Mouse (Mus musculus): ENCODE data around the gene H2al1d. TPM values are rescaled to one million over a fixed set of nuclear protein-coding genes. Genes with fewer than 3 reads are reported as not detected.
"Not testable (repeated sequence)": the region's sequence is repeated elsewhere in the genome, so short reads cannot be mapped to it uniquely, and the experiment has no call there.

H2al1d gene
- total RNA-seq (2014; fragmentation: Nextera tagmentation) (not detected in 2 replicates), total RNA-seq (2017) (not detected in 2 replicates)

DNA sequence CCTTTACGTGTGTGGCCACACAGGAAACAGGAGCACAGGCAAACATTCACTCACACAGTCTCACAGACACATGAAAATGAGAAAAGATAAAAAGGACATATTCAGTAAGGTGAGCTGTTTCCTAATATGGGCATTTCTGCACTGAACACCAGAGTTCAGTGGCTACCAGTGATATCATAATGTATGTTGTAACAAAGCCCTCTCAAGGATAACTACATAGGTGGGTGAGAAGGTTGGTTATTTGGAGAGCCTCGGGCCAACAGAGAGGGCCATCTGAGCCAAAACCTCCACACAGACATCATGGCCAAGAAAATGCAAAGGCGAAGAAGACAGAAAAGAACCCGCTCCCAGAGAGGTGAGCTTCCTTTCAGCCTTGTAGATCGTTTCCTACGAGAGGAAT, at the start of gene H2al1d:
TSS of gene H2al1d (plus strand) at position 301 of the 400 bp plus-strand sequence.
- not testable (repeated sequence) for ATAC-seq (replicated peaks; ENCODE audit: low FRiP score, low TSS enrichment, poor library complexity, severe bottlenecking)

DNA sequence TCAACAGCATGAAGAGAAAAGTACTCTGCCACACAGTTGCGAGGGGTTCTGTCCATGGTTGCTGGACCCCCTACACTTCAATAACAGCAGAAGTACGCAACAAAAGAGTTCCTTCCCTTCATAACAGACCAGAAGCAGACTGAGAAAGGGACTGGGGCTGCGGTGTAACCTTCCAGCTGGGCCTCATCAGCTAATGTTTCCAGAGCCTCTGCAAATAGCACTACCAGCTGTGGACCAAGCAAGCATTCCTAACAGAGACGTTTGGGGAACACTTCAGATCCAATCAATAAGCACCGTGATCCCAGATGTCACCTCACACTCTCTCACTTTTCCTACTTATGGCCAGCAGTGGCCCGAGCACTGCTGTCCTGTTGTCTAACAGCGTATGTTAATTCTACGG, 43.7 kb upstream of the H2al1d start:
- ATAC-seq (replicated peaks; ENCODE audit: low FRiP score, low TSS enrichment, poor library complexity, severe bottlenecking), result no peak

DNA sequence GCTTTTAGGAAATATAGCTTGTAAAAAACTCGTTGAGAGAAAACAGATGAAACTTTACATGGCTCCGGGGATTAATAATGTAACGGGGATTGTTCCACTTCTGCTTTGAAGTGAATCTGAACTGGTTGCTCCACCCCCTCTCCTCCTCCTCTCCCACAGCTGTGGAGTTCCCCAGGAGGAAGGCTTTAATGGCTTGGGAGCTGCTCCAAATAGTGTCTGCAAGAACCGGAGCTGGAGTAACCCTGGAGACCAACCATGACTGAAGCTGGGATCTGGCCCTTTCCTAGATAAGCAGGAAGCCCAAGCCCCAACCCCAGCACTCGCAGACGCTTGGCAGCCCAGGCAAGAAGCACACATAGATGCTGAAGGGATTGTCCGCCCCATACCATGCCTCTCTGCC, 40.8 kb upstream of the H2al1d start:
- ATAC-seq (replicated peaks; ENCODE audit: low FRiP score, low TSS enrichment, poor library complexity, severe bottlenecking), result no peak

DNA sequence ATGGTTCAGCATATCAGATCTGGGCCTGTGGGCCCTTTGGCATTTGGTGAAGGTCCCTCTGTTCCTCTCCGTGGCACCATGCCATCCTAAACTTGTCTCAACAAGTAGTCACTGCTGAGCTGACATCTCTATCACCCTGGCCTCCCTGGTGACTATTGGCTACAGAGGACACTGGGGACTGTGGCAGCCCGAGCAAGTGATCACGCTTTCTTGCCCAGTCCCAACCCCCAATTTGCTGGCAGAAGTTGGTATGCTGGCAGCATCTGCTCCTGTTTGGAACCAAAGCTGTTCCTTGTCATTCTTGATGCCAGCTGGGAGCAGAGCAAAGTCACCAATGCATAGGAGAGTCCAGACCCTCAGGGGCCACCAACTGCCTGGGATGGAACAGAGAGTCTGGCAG, 39.5 kb upstream of the H2al1d start:
- no peak for ATAC-seq (replicated peaks; ENCODE audit: low FRiP score, low TSS enrichment, poor library complexity, severe bottlenecking)

DNA sequence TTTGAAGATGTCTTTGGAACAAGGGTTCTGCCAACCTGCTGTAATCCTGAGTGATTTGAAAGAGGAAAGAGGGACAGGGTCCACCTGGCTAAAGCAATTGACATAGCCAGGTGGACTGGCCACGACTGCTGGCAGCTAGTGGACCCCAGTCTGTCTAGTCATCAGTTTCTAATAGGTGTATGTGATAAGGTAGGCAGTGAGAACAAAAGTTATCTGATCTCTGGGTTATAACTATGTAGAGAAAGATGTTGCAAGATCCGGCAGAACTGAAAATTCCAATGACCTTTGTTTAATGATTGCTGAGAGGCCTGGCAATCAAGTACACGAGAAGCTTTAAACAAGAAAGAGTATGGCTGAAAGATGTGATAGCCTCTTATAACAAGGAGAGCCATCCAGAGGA, 35.4 kb upstream of the H2al1d start:
- ATAC-seq (replicated peaks; ENCODE audit: low FRiP score, low TSS enrichment, poor library complexity, severe bottlenecking), result no peak

DNA sequence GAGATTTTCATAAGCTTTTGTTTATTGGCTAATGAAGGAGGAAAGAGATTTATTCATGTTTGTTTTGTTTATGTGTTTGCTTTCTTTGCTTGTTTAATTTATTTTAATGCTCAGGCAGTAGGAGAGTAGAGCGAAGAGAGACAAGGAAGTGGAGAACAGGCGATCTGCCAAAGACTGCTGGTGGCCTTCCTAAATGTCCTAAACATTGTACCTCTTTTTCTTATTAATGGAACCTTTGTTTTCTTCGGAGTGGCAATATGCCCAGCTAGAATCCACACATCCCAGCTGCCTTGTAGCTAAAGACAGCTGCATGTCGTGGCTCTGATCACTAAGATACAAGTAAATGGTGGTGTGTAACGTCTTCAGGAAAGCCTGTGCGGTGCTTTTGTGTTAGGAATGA, 31.5 kb upstream of the H2al1d start:
- ATAC-seq (replicated peaks; ENCODE audit: low FRiP score, low TSS enrichment, poor library complexity, severe bottlenecking), result no peak

DNA sequence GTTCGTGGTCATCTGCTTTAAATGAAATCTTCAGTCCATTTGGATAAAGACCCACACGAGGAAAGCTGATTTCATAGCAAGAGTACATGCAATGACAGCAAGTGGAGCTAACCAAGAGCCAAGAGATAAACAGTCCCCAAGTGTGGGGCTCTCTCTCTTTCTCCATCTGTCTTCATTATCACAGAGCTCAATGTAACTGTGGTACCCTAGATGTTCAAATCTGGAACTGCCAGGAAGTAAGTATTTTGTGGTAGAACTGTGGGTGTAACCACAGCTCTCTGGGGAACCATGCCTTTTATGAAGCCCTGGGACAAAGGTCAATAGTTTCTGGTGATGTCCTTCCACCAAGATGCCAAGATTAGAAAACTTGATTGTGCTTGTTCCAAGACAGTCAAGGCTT, 27.9 kb upstream of the H2al1d start:
- no peak for ATAC-seq (replicated peaks; ENCODE audit: low FRiP score, low TSS enrichment, poor library complexity, severe bottlenecking)

DNA sequence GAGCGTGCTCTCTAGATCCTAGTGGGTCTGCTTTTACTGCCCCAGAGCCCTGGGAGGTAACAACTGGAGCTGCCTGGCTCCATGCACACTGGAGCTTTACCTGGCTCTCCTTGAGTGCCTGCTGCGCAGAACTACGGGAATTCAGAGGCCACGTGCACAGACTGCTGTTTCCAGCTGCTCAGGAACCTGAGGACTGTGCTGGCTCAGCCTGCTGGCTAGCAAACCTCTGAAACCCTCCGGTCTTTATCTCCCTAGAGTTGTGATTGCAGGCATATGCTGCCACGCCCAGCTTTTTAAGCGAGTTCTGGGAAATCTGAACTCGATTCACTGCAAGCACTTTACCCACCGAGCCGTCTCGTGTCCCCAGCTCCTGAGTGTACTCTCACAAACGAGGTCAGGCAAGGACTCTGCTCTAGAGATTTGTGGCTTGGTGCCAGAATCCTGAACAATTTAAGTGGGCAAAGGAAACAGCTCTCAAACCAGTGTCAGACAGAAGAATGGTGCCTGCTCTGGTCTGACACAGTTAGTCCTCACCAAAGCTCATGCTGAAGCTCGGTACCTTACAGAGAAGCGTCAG, 20.2 kb upstream of the H2al1d start:
- ATAC-seq (replicated peaks; ENCODE audit: low FRiP score, low TSS enrichment, poor library complexity, severe bottlenecking), result no peak

DNA sequence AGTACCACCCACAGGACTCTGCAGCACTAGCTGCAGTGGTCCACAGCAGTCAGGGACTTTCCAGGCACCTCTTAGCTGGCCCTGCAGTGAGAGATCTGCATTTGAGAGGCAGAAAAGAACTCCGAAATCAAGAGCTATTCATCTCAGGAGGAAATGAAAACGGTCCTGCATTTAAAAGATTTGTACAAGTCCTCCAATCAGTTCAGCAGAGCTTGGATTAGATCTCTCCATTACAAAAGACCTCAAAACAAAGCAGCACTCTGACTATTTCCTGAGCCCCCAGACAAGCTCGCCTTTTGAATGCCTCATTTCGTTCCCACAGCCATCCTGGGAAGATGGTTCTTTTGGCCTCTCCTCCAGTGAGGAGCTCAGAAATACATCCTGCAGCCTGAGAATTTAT, 19.4 kb upstream of the H2al1d start:
- no peak for ATAC-seq (replicated peaks; ENCODE audit: low FRiP score, low TSS enrichment, poor library complexity, severe bottlenecking)

DNA sequence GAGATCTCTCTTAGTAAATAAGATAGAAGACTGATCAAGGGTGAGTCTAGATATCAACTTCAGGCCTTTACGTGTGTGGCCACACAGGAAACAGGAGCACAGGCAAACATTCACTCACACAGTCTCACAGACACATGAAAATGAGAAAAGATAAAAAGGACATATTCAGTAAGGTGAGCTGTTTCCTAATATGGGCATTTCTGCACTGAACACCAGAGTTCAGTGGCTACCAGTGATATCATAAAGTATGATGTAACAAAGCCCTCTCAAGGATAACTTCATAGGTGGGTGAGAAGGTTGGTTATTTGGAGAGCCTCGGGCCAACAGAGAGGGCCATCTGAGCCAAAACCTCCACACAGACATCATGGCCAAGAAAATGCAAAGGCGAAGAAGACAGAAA, 9.7 kb upstream of the H2al1d start, which contains the start of gene H2al1a:
TSS of gene H2al1a (plus strand) at position 301 of the 400 bp plus-strand sequence.
- not testable (repeated sequence) for ATAC-seq (replicated peaks; ENCODE audit: low FRiP score, low TSS enrichment, poor library complexity, severe bottlenecking)

DNA sequence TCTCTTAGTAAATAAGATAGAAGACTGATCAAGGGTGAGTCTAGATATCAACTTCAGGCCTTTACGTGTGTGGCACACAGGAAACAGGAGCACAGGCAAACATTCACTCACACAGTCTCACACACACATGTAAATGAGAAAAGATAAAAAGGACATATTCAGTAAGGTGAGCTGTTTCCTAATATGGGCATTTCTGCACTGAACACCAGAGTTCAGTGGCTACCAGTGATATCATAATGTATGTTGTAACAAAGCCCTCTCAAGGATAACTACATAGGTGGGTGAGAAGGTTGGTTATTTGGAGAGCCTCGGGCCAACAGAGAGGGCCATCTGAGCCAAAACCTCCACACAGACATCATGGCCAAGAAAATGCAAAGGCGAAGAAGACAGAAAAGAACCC, 6.5 kb upstream of the H2al1d start, which contains the start of gene H2al1b:
TSS of gene H2al1b (plus strand) at position 301 of the 400 bp plus-strand sequence.
- not testable (repeated sequence) for ATAC-seq (replicated peaks; ENCODE audit: low FRiP score, low TSS enrichment, poor library complexity, severe bottlenecking)

DNA sequence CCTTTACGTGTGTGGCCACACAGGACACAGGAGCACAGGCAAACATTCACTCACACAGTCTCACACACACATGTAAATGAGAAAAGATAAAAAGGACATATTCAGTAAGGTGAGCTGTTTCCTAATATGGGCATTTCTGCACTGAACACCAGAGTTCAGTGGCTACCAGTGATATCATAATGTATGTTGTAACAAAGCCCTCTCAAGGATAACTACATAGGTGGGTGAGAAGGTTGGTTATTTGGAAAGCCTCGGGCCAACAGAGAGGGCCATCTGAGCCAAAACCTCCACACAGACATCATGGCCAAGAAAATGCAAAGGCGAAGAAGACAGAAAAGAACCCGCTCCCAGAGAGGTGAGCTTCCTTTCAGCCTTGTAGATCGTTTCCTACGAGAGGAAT, 3.3 kb upstream of the H2al1d start, which contains the start of gene H2al1c:
TSS of gene H2al1c (plus strand) at position 301 of the 400 bp plus-strand sequence.
- ATAC-seq (replicated peaks; ENCODE audit: low FRiP score, low TSS enrichment, poor library complexity, severe bottlenecking), result not testable (repeated sequence)

DNA sequence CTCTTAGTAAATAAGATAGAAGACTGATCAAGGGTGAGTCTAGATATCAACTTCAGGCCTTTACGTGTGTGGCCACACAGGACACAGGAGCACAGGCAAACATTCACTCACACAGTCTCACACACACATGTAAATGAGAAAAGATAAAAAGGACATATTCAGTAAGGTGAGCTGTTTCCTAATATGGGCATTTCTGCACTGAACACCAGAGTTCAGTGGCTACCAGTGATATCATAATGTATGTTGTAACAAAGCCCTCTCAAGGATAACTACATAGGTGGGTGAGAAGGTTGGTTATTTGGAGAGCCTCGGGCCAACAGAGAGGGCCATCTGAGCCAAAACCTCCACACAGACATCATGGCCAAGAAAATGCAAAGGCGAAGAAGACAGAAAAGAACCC, 3.0 kb downstream of the H2al1d start, which contains the start of gene H2al1e:
TSS of gene H2al1e (plus strand) at position 301 of the 400 bp plus-strand sequence.
- ATAC-seq (replicated peaks; ENCODE audit: low FRiP score, low TSS enrichment, poor library complexity, severe bottlenecking), result not testable (repeated sequence)

DNA sequence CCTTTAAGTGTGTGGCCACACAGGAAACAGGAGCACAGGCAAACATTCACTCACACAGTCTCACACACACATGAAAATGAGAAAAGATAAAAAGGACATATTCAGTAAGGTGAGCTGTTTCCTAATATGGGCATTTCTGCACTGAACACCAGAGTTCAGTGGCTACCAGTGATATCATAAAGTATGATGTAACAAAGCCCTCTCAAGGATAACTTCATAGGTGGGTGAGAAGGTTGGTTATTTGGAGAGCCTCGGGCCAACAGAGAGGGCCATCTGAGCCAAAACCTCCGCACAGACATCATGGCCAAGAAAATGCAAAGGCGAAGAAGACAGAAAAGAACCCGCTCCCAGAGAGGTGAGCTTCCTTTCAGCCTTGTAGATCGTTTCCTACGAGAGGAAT, 6.2 kb downstream of the H2al1d start, which contains the start of gene H2al1f:
TSS of gene H2al1f (plus strand) at position 301 of the 400 bp plus-strand sequence.
- not testable (repeated sequence) for ATAC-seq (replicated peaks; ENCODE audit: low FRiP score, low TSS enrichment, poor library complexity, severe bottlenecking)

DNA sequence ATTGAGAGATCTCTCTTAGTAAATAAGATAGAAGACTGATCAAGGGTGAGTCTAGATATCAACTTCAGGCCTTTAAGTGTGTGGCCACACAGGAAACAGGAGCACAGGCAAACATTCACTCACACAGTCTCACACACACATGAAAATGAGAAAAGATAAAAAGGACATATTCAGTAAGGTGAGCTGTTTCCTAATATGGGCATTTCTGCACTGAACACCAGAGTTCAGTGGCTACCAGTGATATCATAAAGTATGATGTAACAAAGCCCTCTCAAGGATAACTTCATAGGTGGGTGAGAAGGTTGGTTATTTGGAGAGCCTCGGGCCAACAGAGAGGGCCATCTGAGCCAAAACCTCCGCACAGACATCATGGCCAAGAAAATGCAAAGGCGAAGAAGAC, 9.3 kb downstream of the H2al1d start, which contains the start of gene H2al1g:
TSS of gene H2al1g (plus strand) at position 301 of the 400 bp plus-strand sequence.
- ATAC-seq (replicated peaks; ENCODE audit: low FRiP score, low TSS enrichment, poor library complexity, severe bottlenecking), result not testable (repeated sequence)

DNA sequence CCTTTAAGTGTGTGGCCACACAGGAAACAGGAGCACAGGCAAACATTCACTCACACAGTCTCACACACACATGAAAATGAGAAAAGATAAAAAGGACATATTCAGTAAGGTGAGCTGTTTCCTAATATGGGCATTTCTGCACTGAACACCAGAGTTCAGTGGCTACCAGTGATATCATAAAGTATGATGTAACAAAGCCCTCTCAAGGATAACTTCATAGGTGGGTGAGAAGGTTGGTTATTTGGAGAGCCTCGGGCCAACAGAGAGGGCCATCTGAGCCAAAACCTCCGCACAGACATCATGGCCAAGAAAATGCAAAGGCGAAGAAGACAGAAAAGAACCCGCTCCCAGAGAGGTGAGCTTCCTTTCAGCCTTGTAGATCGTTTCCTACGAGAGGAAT, 12.6 kb downstream of the H2al1d start, which contains the start of gene H2al1h:
TSS of gene H2al1h (plus strand) at position 301 of the 400 bp plus-strand sequence.
- ATAC-seq (replicated peaks; ENCODE audit: low FRiP score, low TSS enrichment, poor library complexity, severe bottlenecking), result not testable (repeated sequence)

DNA sequence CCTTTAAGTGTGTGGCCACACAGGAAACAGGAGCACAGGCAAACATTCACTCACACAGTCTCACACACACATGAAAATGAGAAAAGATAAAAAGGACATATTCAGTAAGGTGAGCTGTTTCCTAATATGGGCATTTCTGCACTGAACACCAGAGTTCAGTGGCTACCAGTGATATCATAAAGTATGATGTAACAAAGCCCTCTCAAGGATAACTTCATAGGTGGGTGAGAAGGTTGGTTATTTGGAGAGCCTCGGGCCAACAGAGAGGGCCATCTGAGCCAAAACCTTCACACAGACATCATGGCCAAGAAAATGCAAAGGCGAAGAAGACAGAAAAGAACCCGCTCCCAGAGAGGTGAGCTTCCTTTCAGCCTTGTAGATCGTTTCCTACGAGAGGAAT, 15.7 kb downstream of the H2al1d start, which contains the start of gene H2al1i:
TSS of gene H2al1i (plus strand) at position 301 of the 400 bp plus-strand sequence.
- ATAC-seq (replicated peaks; ENCODE audit: low FRiP score, low TSS enrichment, poor library complexity, severe bottlenecking), result not testable (repeated sequence)

DNA sequence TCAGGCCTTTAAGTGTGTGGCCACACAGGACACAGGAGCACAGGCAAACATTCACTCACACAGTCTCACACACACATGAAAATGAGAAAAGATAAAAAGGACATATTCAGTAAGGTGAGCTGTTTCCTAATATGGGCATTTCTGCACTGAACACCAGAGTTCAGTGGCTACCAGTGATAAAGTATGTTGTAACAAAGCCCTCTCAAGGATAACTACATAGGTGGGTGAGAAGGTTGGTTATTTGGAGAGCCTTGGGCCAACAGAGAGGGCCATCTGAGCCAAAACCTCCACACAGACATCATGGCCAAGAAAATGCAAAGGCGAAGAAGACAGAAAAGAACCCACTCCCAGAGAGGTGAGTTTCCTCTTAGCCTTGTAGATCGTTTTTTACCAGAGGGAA, 18.9 kb downstream of the H2al1d start, which contains the start of gene H2al1j:
TSS of gene H2al1j (plus strand) at position 301 of the 400 bp plus-strand sequence.
- ATAC-seq (replicated peaks; ENCODE audit: low FRiP score, low TSS enrichment, poor library complexity, severe bottlenecking), result not testable (repeated sequence)

DNA sequence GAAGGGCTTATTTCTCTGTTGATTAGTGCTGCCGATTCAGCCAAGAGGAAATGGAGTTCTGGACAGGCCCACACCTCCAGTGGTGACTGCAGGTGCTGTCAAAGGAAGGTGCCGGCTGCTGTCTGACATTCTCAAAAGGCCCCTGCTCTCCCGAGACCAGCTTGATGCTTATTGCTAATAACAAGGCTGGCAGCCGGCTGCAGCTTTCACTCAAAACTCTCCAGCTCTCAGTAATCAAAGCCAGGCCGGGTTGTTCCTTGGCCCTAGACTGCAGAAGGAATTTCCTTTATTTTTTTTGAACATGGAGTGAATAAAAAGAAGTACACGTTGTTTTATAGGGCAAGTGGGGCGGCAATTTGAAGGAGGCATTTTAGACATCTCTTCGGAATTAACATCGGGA, 37.1 kb downstream of the H2al1d start:
- ATAC-seq (replicated peaks; ENCODE audit: low FRiP score, low TSS enrichment, poor library complexity, severe bottlenecking), result no peak

DNA sequence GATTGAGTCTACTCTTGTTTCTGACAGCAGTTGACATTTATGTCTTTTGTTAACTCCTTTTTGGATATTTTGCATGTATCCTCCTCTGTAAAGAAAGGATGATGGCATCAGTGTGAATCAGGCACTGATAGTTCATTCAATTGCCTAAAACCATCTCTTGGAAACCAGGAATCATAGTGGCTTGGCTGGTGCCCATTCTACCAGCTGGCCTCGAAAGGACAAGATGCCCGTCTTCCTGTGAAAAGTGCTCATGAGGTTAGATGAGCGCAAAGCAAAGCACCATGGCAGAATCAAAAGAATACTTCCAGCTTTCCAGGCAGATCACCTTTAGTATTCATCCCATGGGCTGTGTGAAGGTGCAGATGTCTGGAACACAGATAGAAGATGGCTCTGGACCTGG, 38.1 kb downstream of the H2al1d start:
- no peak for ATAC-seq (replicated peaks; ENCODE audit: low FRiP score, low TSS enrichment, poor library complexity, severe bottlenecking)
